Comparison of ENCODE assay signal across 32 mouse cellular contexts in the genomic region with DNA sequence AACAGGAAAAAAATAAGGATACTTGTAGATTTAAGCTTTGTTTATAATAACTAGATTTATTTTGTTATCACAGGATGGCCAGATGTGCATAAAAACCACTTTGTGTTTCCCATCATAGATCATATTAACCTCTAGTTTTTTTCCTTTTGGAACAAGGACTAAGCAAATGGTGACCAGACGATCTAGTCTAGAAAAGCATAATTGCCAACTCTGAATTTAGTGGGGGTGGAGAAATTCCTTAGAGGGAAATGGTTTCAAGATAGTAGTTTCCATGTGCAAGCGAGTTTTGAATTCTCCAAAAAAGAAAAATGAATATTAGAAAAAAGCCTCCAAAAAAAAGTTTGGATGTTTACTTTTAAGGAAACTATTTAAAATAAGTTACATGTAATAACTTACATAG. TPM values are rescaled to one million over a fixed set of nuclear protein-coding genes. Genes with fewer than 3 reads are reported as not detected.
DNase-seq lines count a peak whose midpoint lies in the region; ATAC-seq and TF ChIP-seq lines count a peak whose summit lies in the region.
"Had no signal": no experiment of that assay in that cellular context is flagged by ENCODE, and none has a peak within 500 bp of the region (broad histone marks: within the 10 kb centered on the region; RNA-seq: fewer than 3 reads in every experiment).

No protein-coding gene starts in this region.

- intact Hi-C loops in heart, postnatal 14 days (cut with DNase I) = no loop called here

- no peak overlapping the region for H3K9ac ChIP-seq in kidney, postnatal 0 days (ENCODE audit: low read depth, low read length)
- H3K9ac ChIP-seq: embryonic facial prominence, embryonic 12.5 days; forebrain, embryonic 13.5 days; hindbrain, embryonic 14.5 days had no signal

- no peaks in the 10 kb centered on the region for H3K9me3 ChIP-seq in kidney, postnatal 0 days (replicated peaks; ENCODE audit: low read length)
- H3K9me3 ChIP-seq: embryonic facial prominence, embryonic 12.5 days; forebrain, embryonic 10.5 days; forebrain, embryonic 13.5 days; heart, embryonic 10.5 days had no signal

- no peaks in the 10 kb centered on the region for H3K27me3 ChIP-seq in kidney, postnatal 0 days (ENCODE audit: insufficient read depth, low read length)
- no peaks in the 10 kb centered on the region for H3K27me3 ChIP-seq in kidney, adult 2 months (replicated peaks; ENCODE audit: control insufficient read depth, insufficient read depth, low read length)
- H3K27me3 ChIP-seq: embryonic facial prominence, embryonic 12.5 days; forebrain, embryonic 13.5 days had no signal

- no peak for TF ChIP-seq CTCF in kidney, postnatal 0 days (IDR thresholded peaks at IDR 0.05; ENCODE audit: low read depth)
- no peak for TF ChIP-seq CTCF in kidney, adult 2 months (conservative IDR thresholded peaks at IDR 0.05; ENCODE audit: insufficient read depth, insufficient read length, low read depth, low read length)

- 51% methylated on average over 2 of the region's 2 CpGs for WGBS in kidney, postnatal 0 days
- 51% methylated on average over 2 of the region's 2 CpGs for WGBS in kidney, adult 2 months

- H3K4me3 ChIP-seq in kidney, postnatal 0 days (replicated peaks; ENCODE audit: low read depth, low read length) = no peak overlapping the region
- no peak overlapping the region for H3K4me3 ChIP-seq in kidney, adult 2 months (ENCODE audit: insufficient read depth, low read depth, low read length)
- H3K4me3 ChIP-seq: embryonic facial prominence, embryonic 12.5 days; erythroblast, embryonic 14.5 days; forebrain, embryonic 10.5 days; forebrain, embryonic 13.5 days; heart, embryonic 10.5 days had no signal

- no peaks in the 10 kb centered on the region for H3K36me3 ChIP-seq in kidney, postnatal 0 days (ENCODE audit: insufficient read depth, low read length)
- H3K36me3 ChIP-seq in kidney, adult 2 months (ENCODE audit: control insufficient read depth, insufficient read depth, low read length) = no peaks in the 10 kb centered on the region
- H3K36me3 ChIP-seq: embryonic facial prominence, embryonic 12.5 days; forebrain, embryonic 10.5 days; heart, embryonic 10.5 days had no signal

- ATAC-seq in kidney, postnatal 0 days (replicated peaks; ENCODE audit: low FRiP score, low read depth) = no peak
- ATAC-seq: activated CD4-positive, CD25-positive, alpha-beta regulatory T cell, adult 4 months; CD4-positive, CD25-positive, alpha-beta regulatory T cell, adult 4 months; forebrain, embryonic 13.5 days; forebrain, embryonic 16.5 days; hindbrain, postnatal 0 days; inflammation-experienced regulatory T-cells, adult 6 months had no signal

- no peak overlapping the region for H3K4me2 ChIP-seq in kidney, postnatal 0 days (ENCODE audit: low read length)
- H3K4me2 ChIP-seq: embryonic facial prominence, embryonic 12.5 days; forebrain, embryonic 13.5 days; hindbrain, embryonic 14.5 days had no signal

- no peaks in the 10 kb centered on the region for H3K4me1 ChIP-seq in kidney, postnatal 0 days (replicated peaks; ENCODE audit: insufficient read depth, low read length)
- H3K4me1 ChIP-seq in kidney, adult 2 months (ENCODE audit: control insufficient read depth, insufficient read depth, low read length) = no peaks in the 10 kb centered on the region
- H3K4me1 ChIP-seq: embryonic facial prominence, embryonic 12.5 days; forebrain, embryonic 10.5 days; forebrain, embryonic 13.5 days; heart, embryonic 10.5 days had no signal

- DNase-seq in heart, adult 8-10 months (ENCODE audit: low spot score) = peak; percentile 27
- DNase-seq in heart, postnatal 14 days = no peak
- peak; percentile 76 for DNase-seq in kidney, postnatal 0 days (ENCODE audit: low spot score)
- DNase-seq in kidney, adult 2 months = no peak
- peak; percentile 2 for DNase-seq in NIH3T3 (ENCODE audit: low read depth)
- peak; percentile 4 for DNase-seq in fibroblast of lung, adult 2 months (ENCODE audit: low read depth)
- DNase-seq: adrenal gland, adult 8-10 months; adrenal gland, postnatal 25 days; cerebellum, adult 18-20 months; cerebellum, adult 9-10 months; cerebellum, postnatal 14 days; gastrocnemius, postnatal 14 days; heart, postnatal 4 days; kidney, adult 11 months had no signal

- no peak for TF ChIP-seq POLR2A in kidney, adult 2 months (IDR thresholded peaks at IDR 0.05; ENCODE audit: low read depth, low read length)

- H3K27ac ChIP-seq in kidney, postnatal 0 days = no peak overlapping the region
- H3K27ac ChIP-seq in kidney, adult 2 months (ENCODE audit: insufficient read depth, low read depth, low read length) = no peak overlapping the region
- H3K27ac ChIP-seq: embryonic facial prominence, embryonic 12.5 days; forebrain, embryonic 10.5 days; forebrain, embryonic 13.5 days; heart, embryonic 10.5 days; hindbrain, embryonic 14.5 days; hindbrain, postnatal 0 days had no signal

RNA-seq across cellular contexts. Expression of a gene that starts 13.4 kb away (rescaled TPM):
- not detected for total RNA-seq in heart, adult 8-10 months (2022)
- not detected for total RNA-seq in heart, postnatal 14 days (2021)
- polyA plus RNA-seq in kidney, postnatal 0 days (2015; fragmentation: Nextera tagmentation; extraction: Ambion mirVana) = not detected in 2 replicates
- polyA plus RNA-seq in kidney, adult 2 months (2012; rRNA removed) = not detected in 2 replicates
- total RNA-seq: adrenal gland, adult 8-10 months; adrenal gland, postnatal 25 days; gastrocnemius, adult 18-20 months; gastrocnemius, postnatal 14 days; heart, adult 18-20 months; heart, postnatal 4 days; hindbrain, postnatal 0 days; MEL had no signal
- polyA plus RNA-seq: C2C12; CD4-positive, CD25-positive, alpha-beta regulatory T cell, adult 4 months; embryonic facial prominence, embryonic 12.5 days; erythroblast, embryonic 14.5 days; forebrain, embryonic 10.5 days; forebrain, embryonic 13.5 days; forebrain, embryonic 16.5 days; heart, embryonic 10.5 days; heart, embryonic 14.5 days; heart, postnatal 0 days; hindbrain, embryonic 11.5 days; hindbrain, embryonic 14.5 days; hindbrain, postnatal 0 days; inflammation-experienced regulatory T-cells, adult 6 months had no signal

Comparison
In these comparisons a context has a peak if more than half of its experiments do, and no peak if none do; other contexts are left out.
1. DNase-seq: peak in heart, adult 8-10 months (single experiment), kidney, postnatal 0 days (single experiment), NIH3T3 (single experiment) and fibroblast of lung, adult 2 months (single experiment); none in heart, postnatal 14 days (0 of 2) and kidney, adult 2 months (single experiment).